Mouse (Mus musculus) duodenum, adult 2 months (tissue): Measurements from ENCODE around the gene Creb1. TPM values are rescaled to one million over a fixed set of nuclear protein-coding genes. Genes with fewer than 3 reads are reported as not detected.

Source experiments
- polyA plus RNA-seq: library from polyadenylated mRNA; depleted of rRNA; stranded (reverse); fragments of >200 nt; gene quantifications from 2 replicates; pipeline ENCODE4 v1.2.3, GENCODE M21; 2012; ENCODE audit warnings: low replicate concordance; rRNA removed

Gene Creb1
- polyA plus RNA-seq, result 5.0 and 6.8 TPM in 2 replicates

GRCm38 (mm10) chr1:64532589-64533470 is at the start of gene Creb1:
Creb1 (plus strand) TSS chr1:64532645.

GRCm38 (mm10) chr1:64616881-64617714 is 84.7 kb downstream of the Creb1 start, which contains the start of gene Mettl21a:
Mettl21a (minus strand) TSS chr1:64617242.

Other genes starting within 250 kb of the Creb1 start
- gene Mettl21a, start 84.6 kb downstream of the Creb1 start, polyA plus RNA-seq, result 5.7 and 5.9 TPM in 2 replicates
- 22.4 and 40.0 TPM in 2 replicates for gene Ccnyl1, start 157.8 kb downstream of the Creb1 start, polyA plus RNA-seq
- 71.9 and 78.2 TPM in 2 replicates for gene Fzd5, start 205.1 kb downstream of the Creb1 start, polyA plus RNA-seq